Mouse (Mus musculus): Measurements from ENCODE around the gene Hnf4a.

The Hnf4a gene

GRCm38 (mm10) chr2:163492018-163492417, 14.6 kb upstream of the Hnf4a start, which contains the start of gene R3hdml:
R3hdml (plus strand) TSS chr2:163492318.
- no peak for DNase-seq

- DNase-seq = no peak
These were observed 13.6 kb upstream of the Hnf4a start for GRCm38 (mm10) chr2:163493031-163493430.

- peak; percentile 7 for DNase-seq
These were observed 12.6 kb upstream of the Hnf4a start for GRCm38 (mm10) chr2:163493976-163494375.

DNA sequence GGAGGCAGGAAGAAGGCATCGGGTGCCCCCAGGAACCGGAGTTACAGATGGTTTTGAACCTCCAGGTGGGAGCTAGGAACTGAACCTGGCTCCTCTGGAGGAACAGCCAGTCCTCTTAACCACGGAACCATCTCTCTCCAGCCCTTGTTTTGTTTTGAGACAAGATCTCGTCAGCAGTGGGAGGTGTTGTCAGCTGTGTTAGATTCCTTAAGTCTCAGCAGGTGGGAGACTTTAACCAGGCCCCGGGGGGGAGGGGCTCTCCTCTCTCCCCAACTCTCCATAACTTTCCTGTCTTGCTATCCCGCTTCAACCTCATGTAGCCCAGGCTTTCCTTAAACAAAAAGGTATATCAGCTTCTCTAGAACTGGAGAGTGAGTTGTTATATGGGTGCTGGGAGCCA, 12.2 kb upstream of the Hnf4a start:
- DNase-seq = no peak

DNA sequence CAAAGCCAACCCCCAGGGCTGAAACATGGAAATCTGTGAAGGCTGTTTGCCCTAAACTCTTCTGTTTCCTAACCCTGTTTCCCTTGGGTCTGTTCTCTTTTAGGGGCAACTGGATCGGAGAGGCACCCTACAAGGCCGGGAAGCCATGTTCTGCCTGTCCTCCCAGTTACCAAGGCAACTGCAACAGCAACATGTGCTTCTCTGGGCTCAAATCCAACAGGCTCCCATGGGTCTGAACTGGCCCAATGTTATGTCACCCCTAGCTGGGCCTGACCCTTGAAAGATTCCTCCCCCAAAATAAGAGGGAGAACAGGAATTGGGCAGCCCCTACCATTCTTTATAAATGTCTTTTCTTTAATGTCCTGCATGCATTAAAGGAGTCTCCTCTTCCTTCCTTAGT, 4.4 kb upstream of the Hnf4a start:
- no peak for DNase-seq

- no peak for DNase-seq
These were observed 3.4 kb upstream of the Hnf4a start for GRCm38 (mm10) chr2:163503191-163503590.

DNA sequence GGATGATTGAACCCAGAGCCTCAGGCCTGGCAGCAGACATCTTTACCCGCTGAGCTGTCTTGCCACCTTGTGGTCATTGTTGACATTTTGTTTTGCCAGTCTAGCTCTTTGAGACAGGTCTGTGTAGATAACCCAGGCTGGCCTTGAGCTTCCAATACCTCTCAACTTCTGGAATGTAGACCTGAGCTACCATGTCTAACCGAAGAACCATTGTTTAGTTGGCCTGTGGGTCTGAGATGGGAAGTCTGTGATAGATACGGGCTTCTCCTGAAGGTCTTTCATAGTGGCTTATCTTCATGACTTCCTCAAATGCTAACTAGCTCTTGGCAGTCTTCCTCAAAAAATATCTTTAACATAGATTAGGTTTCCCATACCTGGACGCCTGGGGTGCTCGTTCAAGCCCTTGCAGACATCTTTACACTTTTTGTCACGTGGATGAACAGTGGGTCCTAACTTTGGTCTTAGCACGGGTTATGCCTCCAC, 19.2 kb downstream of the Hnf4a start:
- DNase-seq = no peak

GRCm38 (mm10) chr2:163527497-163527896, 20.9 kb downstream of the Hnf4a start:
- DNase-seq = no peak

- DNase-seq = no peak
These were observed 23.8 kb downstream of the Hnf4a start for GRCm38 (mm10) chr2:163530418-163530817.

- peak; percentile 83 for DNase-seq
These were observed 25.3 kb downstream of the Hnf4a start for GRCm38 (mm10) chr2:163531917-163532316.

- DNase-seq = no peak
These were observed 26.6 kb downstream of the Hnf4a start for GRCm38 (mm10) chr2:163533226-163533625.

DNA sequence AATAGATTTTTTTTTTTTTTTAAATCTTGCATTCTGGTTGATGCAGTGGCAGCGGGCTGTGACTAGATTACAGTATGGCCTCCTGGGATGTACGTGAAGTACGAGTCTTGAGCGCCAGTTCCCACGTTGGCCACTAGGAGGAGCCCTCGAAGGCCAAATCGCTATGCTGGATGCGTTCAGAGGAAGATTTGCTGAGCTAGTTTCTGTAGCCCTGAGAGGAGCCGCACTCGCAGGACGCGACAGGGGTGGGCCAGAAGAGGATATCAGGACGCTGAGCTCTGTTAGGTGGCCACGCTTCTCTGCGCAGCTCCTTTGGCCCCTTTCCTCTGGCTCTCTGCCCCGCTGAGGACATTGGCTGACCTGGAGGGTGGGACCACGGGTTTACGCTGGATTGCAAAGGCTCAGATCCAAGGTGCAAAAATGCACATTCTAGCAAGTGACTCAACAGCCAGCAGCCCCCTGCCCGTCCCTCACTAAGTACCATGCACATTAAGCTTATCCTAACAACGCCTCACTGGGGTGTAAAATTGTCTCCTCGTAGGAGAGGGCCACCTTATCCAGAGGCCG, 28.4 kb downstream of the Hnf4a start:
- peak; percentile 91 for DNase-seq

DNA sequence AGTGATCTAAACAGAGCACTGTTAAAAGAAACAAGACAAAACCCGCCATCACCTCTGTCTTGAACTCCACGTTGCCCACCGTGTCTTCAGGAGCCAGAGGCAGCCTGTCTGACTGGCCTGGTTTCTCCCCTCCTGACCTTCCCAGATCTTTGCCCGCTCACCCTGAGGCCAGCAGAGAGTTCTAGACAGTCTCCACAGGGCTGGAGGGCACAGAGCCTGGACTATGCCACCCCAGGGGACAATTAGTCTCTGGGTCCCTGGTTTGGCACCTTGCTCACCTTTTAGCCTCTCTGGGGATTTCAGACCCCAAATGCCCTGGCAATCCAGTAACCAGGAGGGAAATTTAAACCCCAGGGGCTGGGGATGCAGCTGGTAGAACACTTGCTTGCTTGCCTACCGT, 30.8 kb downstream of the Hnf4a start:
- DNase-seq = no peak

DNA sequence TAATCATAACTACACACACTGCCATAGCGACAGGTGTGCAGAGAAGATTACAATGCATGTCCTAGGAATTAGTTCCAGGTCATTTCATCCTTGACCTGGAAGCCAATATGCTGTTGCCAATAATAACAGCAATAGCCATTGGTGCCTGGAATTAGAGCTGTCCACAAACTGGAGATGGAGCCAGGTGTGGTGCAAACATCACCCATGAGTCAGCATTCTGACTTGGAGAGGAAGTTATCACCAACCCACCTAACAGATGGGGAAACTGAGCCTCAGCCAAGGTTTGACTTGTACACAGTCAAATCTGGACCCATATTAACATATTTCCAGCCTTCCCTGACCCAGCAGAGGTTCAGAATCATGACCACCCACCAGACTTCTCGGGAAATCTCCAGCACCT, 31.8 kb downstream of the Hnf4a start:
- DNase-seq = no peak

- DNase-seq = no peak
These were observed 32.9 kb downstream of the Hnf4a start for GRCm38 (mm10) chr2:163539321-163540040.

DNA sequence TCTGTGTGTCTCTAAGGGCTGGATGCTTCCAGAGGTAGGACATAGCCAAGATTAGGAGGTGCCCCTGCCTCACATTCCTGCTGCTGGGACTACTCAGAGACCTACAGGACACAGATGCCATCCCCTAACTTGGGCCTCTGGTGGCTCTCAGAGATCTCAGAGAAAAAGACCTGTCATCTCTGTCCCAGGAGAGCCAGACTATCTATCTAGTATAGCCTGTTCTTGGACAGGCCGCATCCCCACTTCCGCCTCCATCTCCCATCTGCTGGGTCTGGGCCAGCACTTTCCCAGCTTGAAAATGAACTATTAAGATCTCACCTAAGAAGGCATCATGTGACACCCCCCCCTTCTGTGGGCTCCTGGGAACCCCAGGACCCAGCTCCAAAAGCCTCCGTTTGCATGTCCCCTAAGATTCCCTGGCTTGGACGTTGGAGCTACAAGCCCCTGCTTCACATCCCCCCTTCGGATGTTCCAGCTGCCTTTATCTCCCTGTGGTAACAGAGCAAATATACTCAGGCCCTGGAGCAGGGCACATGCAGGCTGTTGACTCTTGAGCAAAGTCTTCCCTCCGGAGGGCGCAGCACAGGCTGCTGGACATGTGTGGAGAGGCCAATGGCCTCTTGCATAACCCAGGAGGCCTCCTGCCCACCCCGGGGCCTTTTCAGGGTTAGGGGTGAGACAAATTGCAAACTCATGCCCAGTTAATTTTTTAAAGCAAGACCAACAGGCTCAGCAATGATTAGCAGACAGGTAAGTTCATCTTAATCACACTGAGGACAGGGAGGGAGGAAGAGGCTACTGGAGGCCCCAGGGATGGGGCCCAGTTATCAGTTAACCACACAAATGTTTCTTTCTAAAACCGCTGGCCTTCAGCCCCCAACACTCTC, 33.9 kb downstream of the Hnf4a start:
- no peak for DNase-seq

GRCm38 (mm10) chr2:163541568-163542182, 35.1 kb downstream of the Hnf4a start:
- DNase-seq = no peak

DNA sequence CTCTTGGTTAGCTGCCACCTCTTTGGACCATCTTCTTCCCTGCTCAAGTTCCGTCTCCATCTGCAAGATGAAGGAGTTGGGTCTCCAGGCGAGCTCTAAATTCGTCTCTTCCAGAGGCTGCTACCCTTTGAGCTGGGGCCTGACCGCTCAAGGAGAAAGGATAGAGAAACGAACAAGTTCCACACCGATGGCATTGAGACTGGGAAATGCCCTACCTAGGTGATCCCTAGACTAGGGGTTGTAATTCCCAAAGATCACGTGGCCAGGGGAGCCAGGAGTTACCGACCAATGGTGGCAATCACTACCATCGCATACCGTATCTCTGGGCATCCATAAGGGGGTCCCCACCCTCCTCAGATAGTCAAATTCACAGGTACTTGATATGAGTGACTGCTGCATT, 36.1 kb downstream of the Hnf4a start:
- DNase-seq = no peak

- DNase-seq = no peak
These were observed 40.2 kb downstream of the Hnf4a start for GRCm38 (mm10) chr2:163546623-163547318.

DNA sequence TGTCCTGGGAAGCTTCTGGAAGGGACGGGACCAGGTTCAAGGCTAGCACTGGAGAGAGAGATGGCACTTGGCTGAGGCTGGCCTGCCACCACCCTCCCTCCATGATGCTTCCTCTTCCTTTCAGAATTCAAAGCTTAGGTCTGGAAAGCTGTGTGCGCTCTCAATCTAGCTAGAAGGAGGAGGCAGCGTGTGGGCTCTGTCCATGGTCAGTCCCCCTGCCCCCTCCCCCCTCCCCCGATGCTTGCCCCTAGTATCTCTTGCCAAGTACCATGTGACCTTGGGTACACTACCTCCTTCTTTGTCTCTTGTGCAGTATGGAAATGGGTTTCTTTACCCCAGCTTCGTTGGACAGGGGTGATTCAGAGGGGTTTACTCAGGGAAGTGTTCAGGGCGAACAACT, 42.2 kb downstream of the Hnf4a start:
- no peak for DNase-seq

GRCm38 (mm10) chr2:163549786-163550185, 43.2 kb downstream of the Hnf4a start:
- peak; percentile 34 for DNase-seq

- no peak for DNase-seq
These were observed 45.9 kb downstream of the Hnf4a start for GRCm38 (mm10) chr2:163552518-163552929.

All from retina, postnatal 1 day (tissue).